Mouse (Mus musculus): ENCODE measurements at regions not wholly inside any gene's neighbourhood (a gene's known extent, or its start where the extent isn't known, plus 50 kb on each side); places are given as distances from the start of the nearest gene placed in this dataset.

DNA sequence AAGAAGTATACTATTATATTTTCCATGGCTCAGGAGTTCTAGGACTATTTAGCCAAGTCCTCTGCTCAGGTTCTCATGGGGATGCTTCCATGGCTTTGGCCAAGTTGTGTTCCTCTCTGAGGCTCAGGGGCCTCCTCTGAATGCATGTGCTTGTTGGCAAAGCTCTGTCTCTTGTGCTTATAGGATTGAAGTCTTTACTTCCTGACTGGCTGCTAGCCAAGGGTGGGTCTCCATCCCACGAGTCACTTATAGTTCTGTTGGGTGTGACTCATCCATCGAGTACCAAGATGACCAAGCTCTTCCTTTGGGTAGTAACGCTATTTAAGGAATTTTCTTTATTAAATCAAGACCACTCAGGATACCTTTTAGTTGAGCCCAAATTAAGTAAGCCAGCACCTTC lies 1672.8 kb upstream of the 5930422O12Rik start:
- DNase-seq (ENCODE audit: low spot score) (no peak), ATAC-seq (ENCODE audit: insufficient number of reproducible peaks, low FRiP score, low TSS enrichment, low read depth) (no peak)
- no peak overlapping the region for H3K4me2 ChIP-seq (ENCODE audit: low read depth, severe bottlenecking)

GRCm38 (mm10) chr8:31762091-31762490 lies 1666.4 kb upstream of the 5930422O12Rik start:
- Histone ChIP-seq H3K4me3 (ENCODE audit: low read depth, low read length) (no peak overlapping the region), H3K27ac (replicated peaks; ENCODE audit: low read depth, low read length) (no peak overlapping the region), H3K4me2 (ENCODE audit: low read depth, severe bottlenecking) (no peak overlapping the region), H3K36me3 (ENCODE audit: control insufficient read depth, insufficient read depth, low read length) (no peaks in the 10 kb centered on the region), H3K4me1 (ENCODE audit: control insufficient read depth, insufficient read depth, low read length) (no peaks in the 10 kb centered on the region), H3K9ac (ENCODE audit: low read length) (no peak overlapping the region), H3K9me3 (ENCODE audit: control insufficient read depth, low read length) (no peaks in the 10 kb centered on the region), H3K27me3 (ENCODE audit: control insufficient read depth, insufficient read depth, low read length) (no peaks in the 10 kb centered on the region)
- WGBS, result 88% methylated on average over 6 of the region's 6 CpGs
- ATAC-seq (ENCODE audit: insufficient number of reproducible peaks, low FRiP score, low TSS enrichment, low read depth) (no peak), DNase-seq (ENCODE audit: low spot score) (no peak)

More for the DNA sequence above, 1672.8 kb upstream of the 5930422O12Rik start:
- Histone ChIP-seq H3K9ac (ENCODE audit: low read length) (no peak overlapping the region), H3K9me3 (ENCODE audit: control insufficient read depth, low read length) (no peaks in the 10 kb centered on the region), H3K4me3 (ENCODE audit: low read depth, low read length) (no peak overlapping the region), H3K4me1 (ENCODE audit: control insufficient read depth, insufficient read depth, low read length) (no peaks in the 10 kb centered on the region), H3K36me3 (ENCODE audit: control insufficient read depth, insufficient read depth, low read length) (no peaks in the 10 kb centered on the region), H3K27ac (replicated peaks; ENCODE audit: low read depth, low read length) (no peak overlapping the region), H3K27me3 (ENCODE audit: control insufficient read depth, insufficient read depth, low read length) (no peaks in the 10 kb centered on the region)
- WGBS, result 89% methylated on average over 3 of the region's 3 CpGs
